Mouse (Mus musculus) myocyte (in vitro differentiated cells): ENCODE data around the gene Gadd45gip1. TPM values are rescaled to one million over a fixed set of nuclear protein-coding genes. Genes with fewer than 3 reads are reported as not detected.

Source experiments
- H3K27me3 ChIP-seq: one replicate; pipeline ENCODE4 v1.6.1; 2011; ENCODE audit not compliant: control insufficient read depth, insufficient read depth, insufficient read length
- H3K36me3 ChIP-seq: one replicate; pipeline ENCODE4 v1.6.1; 2011; ENCODE audit not compliant: control insufficient read depth, insufficient read depth
- H3K4me2 ChIP-seq: one replicate; pipeline ENCODE4 v1.6.1; 2011; ENCODE audit warnings: low read depth, control low read depth
- H3K4me3 ChIP-seq: one replicate; pipeline ENCODE4 v1.5.1; 2011; ENCODE audit warnings: mild to moderate bottlenecking, control low read depth, moderate library complexity
- H3K79me2 ChIP-seq: one replicate; pipeline ENCODE4 v1.6.1; 2011; ENCODE audit not compliant: control insufficient read depth, insufficient read depth
- H3ac ChIP-seq: one replicate; pipeline ENCODE4 v1.6.1; 2011; ENCODE audit not compliant: control insufficient read depth, insufficient read length
- CEBPB ChIP-seq: IDR thresholded peaks from 2 replicates; pipeline ENCODE4 v1.6.1; 2011; ENCODE audit warnings: mild to moderate bottlenecking, moderate library complexity; ENCODE audit not compliant: poor library complexity, insufficient read depth, severe bottlenecking
- E2F4 ChIP-seq: IDR thresholded peaks from one replicate; pipeline ENCODE4 v1.6.1; 2011; ENCODE audit warnings: mild to moderate bottlenecking, control low read depth, moderate library complexity; ENCODE audit not compliant: insufficient read depth
- MAX ChIP-seq: IDR thresholded peaks from one replicate; pipeline ENCODE4 v1.6.1; 2011; ENCODE audit warnings: low read depth, mild to moderate bottlenecking, control low read depth
- MYOD1 ChIP-seq, 3 experiments: IDR thresholded peaks; one replicate each; pipeline ENCODE4 v1.6.1; 2011; ENCODE audit warnings: control low read depth in 2 of 3, low read depth in 2 of 3, mild to moderate bottlenecking in 2 of 3, moderate library complexity in 1 of 3; ENCODE audit not compliant: insufficient read length in 2 of 3, control insufficient read depth in 1 of 3
- MYOG ChIP-seq, 3 experiments: IDR thresholded peaks; one replicate each; pipeline ENCODE4 v1.6.1; 2011; ENCODE audit warnings: control low read depth in 2 of 3, low read depth in 2 of 3, mild to moderate bottlenecking in 2 of 3; ENCODE audit not compliant: insufficient read length in 2 of 3, control insufficient read depth in 1 of 3, insufficient read depth in 1 of 3
- POLR2A ChIP-seq: IDR thresholded peaks from one replicate; pipeline ENCODE4 v1.6.1; 2011; ENCODE audit warnings: low read depth, mild to moderate bottlenecking, control low read depth, moderate library complexity; ENCODE audit not compliant: insufficient read length
- POLR2AphosphoS2 ChIP-seq: IDR thresholded peaks from one replicate; pipeline ENCODE4 v1.6.1; 2011; ENCODE audit warnings: low read depth, control low read depth; ENCODE audit not compliant: insufficient read length
- REST ChIP-seq: IDR thresholded peaks from one replicate; pipeline ENCODE4 v1.6.1; 2011; ENCODE audit warnings: mild to moderate bottlenecking, control low read depth, moderate library complexity; ENCODE audit not compliant: insufficient read depth, insufficient read length
- SRF ChIP-seq: IDR thresholded peaks from one replicate; pipeline ENCODE4 v1.6.1; 2011; ENCODE audit warnings: low read depth; ENCODE audit not compliant: control insufficient read depth, insufficient read length
- TCF12 ChIP-seq: IDR thresholded peaks from one replicate; pipeline ENCODE4 v1.6.1; 2011; ENCODE audit warnings: mild to moderate bottlenecking, control low read depth; ENCODE audit not compliant: poor library complexity, insufficient read depth, severe bottlenecking
- TCF3 ChIP-seq: IDR thresholded peaks from one replicate; pipeline ENCODE4 v1.6.1; 2011; ENCODE audit warnings: low read depth, control low read depth; ENCODE audit not compliant: insufficient read length
- USF1 ChIP-seq: IDR thresholded peaks from one replicate; pipeline ENCODE4 v1.6.1; 2011; ENCODE audit warnings: low read depth, mild to moderate bottlenecking, control low read depth, moderate library complexity
- polyA plus RNA-seq: library from polyadenylated mRNA; unstranded; fragments of >200 nt; fragmentation: generic; extraction: Trizol; gene quantifications from one replicate; pipeline ENCODE4 v1.2.1, GENCODE M21; 2012; ENCODE audit warnings: missing spikeins

Gadd45gip1 gene
- polyA plus RNA-seq, 1 experiment = 21.8 TPM

- Histone ChIP-seq H3ac (peak overlapping the region; percentile 51), H3K4me2 (peak overlapping the region; percentile 81), H3K27me3 (no peaks in the 10 kb centered on the region), H3K36me3 (peaks cover 40% of the 10 kb centered on the region), H3K79me2 (peaks cover 15% of the 10 kb centered on the region), H3K4me3 (peak overlapping the region; percentile 98)
- no peak for TF ChIP-seq TCF12
- TF ChIP-seq REST = no peak
- TF ChIP-seq CEBPB = no peak
- TF ChIP-seq MYOD1 (IDR thresholded peaks at IDR 0.05; ENCODE audit: control insufficient read depth in 1 of 3, insufficient read length in 2 of 3, low read depth in 2 of 3) = no peak
- TF ChIP-seq USF1 = no peak
- no peak for TF ChIP-seq SRF
Measured at GRCm38 (mm10) chr8:84846094-84846721, 14.9 kb downstream of the Gadd45gip1 start.

GRCm38 (mm10) chr8:84846722-84847572 lies 15.6 kb downstream of the Gadd45gip1 start, which contains the start of gene Calr:
Gene Calr (minus strand): TSS chr8:84846934.
- H3K27me3 ChIP-seq = no peaks in the 10 kb centered on the region
- H3K4me3 ChIP-seq = peak within 1 kb of the TSS; percentile 98
- peak within 1 kb of the TSS; percentile 51 for H3ac ChIP-seq
- TF ChIP-seq USF1 (peak; percentile 96), MYOD1 (IDR thresholded peaks at IDR 0.05; ENCODE audit: control insufficient read depth in 1 of 3, insufficient read length in 2 of 3, low read depth in 2 of 3) (peak in 1 of 3 experiments; percentile 11), CEBPB (no peak), SRF (peak; percentile 19), POLR2A (peak; percentile 93), E2F4 (no peak), TCF12 (no peak), MYOG (IDR thresholded peaks at IDR 0.05; ENCODE audit: control insufficient read depth in 1 of 3, insufficient read depth in 1 of 3, insufficient read length in 2 of 3, low read depth in 2 of 3) (peak in 1 of 3 experiments; percentile 1), TCF3 (no peak), POLR2AphosphoS2 (peak; percentile 97), REST (peak; percentile 46), MAX (no peak)
- H3K79me2 ChIP-seq = peaks cover 15% of the 10 kb centered on the region
- peak within 1 kb of the TSS; percentile 99 for H3K4me2 ChIP-seq
- H3K36me3 ChIP-seq = peaks cover 32% of the 10 kb centered on the region

DNA sequence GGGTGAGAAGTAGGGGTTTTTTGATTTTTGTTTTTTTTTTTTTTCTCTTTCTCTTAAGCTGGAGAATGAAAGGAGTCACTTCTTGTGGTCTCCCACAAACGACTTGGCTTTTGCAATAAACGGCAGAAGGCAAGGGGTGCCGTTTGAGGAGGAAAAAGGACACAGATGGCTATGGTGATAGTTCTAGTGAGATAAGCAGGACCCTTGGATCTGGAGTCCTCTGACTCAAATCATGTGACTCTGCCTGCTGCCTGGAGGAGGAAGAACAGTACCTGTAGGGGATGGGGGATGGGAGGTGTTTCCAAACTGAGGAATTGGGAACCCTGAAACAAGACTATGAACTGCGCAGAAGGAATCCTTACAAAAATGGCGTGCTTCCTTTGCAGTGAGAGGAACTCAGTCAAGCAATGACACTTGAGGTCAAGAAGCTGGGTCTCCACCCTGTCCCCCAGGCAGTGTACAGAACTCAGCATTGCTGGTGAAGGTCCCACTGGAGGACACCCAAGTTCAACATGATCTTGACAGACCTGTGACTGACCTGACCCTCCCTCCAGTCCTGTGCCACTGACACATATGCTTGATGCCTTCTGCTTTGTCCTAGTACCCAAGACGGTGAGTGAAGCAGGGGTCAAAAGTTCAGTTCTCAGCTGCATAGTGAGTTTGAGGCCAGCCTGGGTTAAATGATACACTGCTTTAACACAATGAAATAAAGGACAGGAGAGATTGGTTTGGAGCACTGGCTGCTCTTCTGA lies 16.5 kb downstream of the Gadd45gip1 start:
- Histone ChIP-seq H3K4me3 (peak overlapping the region; percentile 98), H3K27me3 (no peaks in the 10 kb centered on the region), H3K36me3 (peaks cover 24% of the 10 kb centered on the region), H3K79me2 (peaks cover 15% of the 10 kb centered on the region), H3ac (peak overlapping the region; percentile 51), H3K4me2 (peak overlapping the region; percentile 99)
- TF ChIP-seq SRF = no peak
- TF ChIP-seq CEBPB = no peak
- TF ChIP-seq TCF12 = no peak
- TF ChIP-seq TCF3 = no peak
- no peak for TF ChIP-seq MAX
- TF ChIP-seq MYOD1 (IDR thresholded peaks at IDR 0.05; ENCODE audit: control insufficient read depth in 1 of 3, insufficient read length in 2 of 3, low read depth in 2 of 3) = no peak
- TF ChIP-seq POLR2AphosphoS2 = no peak
- no peak for TF ChIP-seq REST
- no peak for TF ChIP-seq USF1
- no peak for TF ChIP-seq POLR2A
- TF ChIP-seq MYOG (IDR thresholded peaks at IDR 0.05; ENCODE audit: control insufficient read depth in 1 of 3, insufficient read depth in 1 of 3, insufficient read length in 2 of 3, low read depth in 2 of 3) = no peak
- TF ChIP-seq E2F4 = no peak

GRCm38 (mm10) chr8:84856434-84856833 lies 25.1 kb downstream of the Gadd45gip1 start:
- Histone ChIP-seq H3K79me2 (peaks cover 35% of the 10 kb centered on the region), H3K4me3 (peak overlapping the region; percentile 54), H3K27me3 (no peaks in the 10 kb centered on the region), H3K4me2 (no peak overlapping the region), H3ac (peak overlapping the region; percentile 62), H3K36me3 (peaks cover 10% of the 10 kb centered on the region)
- TF ChIP-seq REST (no peak), SRF (no peak), CEBPB (no peak), E2F4 (no peak), USF1 (no peak), POLR2AphosphoS2 (no peak), MYOD1 (IDR thresholded peaks at IDR 0.05; ENCODE audit: control insufficient read depth in 1 of 3, insufficient read length in 2 of 3, low read depth in 2 of 3) (no peak), MYOG (IDR thresholded peaks at IDR 0.05; ENCODE audit: control insufficient read depth in 1 of 3, insufficient read depth in 1 of 3, insufficient read length in 2 of 3, low read depth in 2 of 3) (no peak), POLR2A (no peak), TCF12 (no peak)
